Mouse (Mus musculus): ENCODE data around the gene Dlat.
A peak's percentile ranks its signal among the peaks of the same experiment; 100 is the strongest.

Dlat gene

DNA sequence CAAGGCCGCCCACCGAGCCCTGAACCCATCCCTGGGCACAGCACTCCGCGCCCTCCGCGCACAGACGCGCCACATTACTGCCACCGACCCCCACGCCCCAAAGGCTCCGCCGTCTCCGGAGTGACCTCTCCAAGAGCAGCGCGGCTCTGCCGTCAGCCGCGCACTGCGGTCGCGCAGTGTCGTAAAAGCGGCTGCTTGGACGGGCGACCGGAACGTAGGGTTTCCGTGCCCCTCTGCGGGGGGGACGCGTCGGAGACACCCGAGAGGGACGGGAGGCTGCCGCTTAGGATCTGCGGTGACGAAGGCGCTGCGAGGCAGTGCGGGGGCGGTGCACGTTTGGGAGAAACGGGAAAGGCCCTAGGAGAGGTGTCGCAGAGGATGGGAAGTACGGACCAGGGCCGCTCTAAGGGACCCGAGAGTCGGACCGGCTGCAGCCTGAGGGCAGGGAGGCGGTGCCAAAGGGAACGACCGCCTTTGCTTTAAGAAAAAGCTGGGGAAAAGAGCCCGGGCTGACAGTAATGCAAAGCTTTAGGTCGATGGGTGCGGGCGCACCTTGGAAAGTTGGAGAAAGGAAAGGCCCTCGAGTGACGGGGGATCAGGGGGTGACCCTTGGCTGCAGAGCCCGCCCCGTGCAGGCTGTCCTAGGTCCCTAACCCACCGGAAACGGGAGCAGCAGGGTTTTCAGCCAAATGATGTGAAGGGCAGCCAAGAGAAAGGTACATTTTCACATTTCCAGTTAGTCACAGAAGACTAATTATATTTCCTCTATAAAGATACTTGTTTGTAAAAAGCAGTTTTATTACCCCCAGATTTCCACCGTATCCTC, at the start of gene Dlat:
TSS of gene Dlat (minus strand) at position 389 of the 826 bp plus-strand sequence.
- peak; percentile 99 for DNase-seq

DNA sequence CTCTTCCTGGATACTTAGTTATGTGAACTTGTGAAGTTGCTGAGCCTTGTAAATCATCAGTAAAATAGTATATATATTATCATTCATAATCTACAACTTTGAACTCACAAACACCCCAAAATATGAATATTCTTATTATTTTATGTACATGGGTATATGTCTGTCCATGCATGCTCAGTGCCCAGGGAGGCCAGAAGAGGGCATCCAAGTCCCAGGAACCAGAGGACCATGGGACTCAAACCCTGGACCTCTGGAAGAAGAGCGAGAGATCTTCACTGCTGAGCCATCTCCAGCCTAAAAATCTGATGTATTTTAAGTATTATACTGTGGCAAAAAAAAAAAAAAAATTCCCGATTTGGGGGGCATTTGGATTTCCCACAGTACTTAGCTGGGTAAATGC, 49.5 kb upstream of the Dlat start:
- no peak for DNase-seq

DNA sequence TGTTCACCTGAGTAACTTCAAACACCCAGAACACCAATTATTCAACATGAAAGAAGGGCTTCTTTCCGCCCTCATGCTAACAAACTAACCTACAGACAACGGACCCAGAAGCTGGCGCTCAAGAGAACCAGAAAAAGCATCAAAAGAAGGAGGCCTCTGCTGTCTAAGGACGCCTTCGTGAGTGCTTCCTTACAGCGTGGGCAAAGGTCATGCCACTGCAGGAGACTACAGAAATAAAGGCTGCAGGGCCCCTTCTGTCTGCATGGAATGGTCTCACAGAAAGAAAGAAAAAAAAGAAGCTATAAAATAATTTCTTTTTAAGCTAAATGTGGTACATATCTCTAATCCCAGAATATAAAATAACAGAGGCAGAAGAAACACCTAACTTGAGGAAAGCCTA, 45.3 kb upstream of the Dlat start:
- DNase-seq = no peak

DNA sequence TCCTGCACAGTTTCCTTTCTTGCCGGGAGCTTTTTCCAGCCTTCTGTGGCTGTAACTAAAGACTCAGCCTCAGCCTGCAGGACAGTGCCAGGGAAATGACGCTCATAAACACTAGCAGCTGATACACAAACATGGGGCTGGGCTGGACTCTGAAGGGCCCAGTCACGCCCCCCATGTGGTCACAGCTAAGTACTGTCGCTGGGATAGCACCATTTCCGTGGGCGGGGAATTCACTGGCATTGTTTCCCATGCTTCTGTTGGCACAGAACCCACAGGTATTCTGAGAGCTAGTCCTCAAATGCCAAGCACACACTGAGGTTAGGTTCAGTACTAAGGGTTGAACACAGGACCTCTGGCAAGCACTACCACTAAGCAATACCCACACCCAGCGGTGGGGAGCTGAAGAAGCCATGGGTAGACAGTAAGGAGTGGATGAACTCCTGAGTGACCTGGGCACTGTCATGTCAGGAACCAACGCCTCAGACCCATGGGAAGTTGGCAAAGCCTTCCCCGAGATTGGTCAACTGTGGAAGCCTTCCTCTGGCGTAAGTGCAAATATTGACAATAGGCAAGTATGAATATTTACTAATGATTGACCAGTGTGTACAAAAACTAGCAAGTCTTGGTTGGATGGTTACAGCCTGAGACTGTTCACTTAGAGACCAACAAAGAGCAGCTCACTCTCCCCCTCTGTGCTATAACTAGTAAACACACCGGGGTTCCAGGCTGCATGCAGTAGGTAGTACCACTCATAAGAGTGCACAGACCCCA, 41.5 kb upstream of the Dlat start:
- DNase-seq = peak; percentile 92

DNA sequence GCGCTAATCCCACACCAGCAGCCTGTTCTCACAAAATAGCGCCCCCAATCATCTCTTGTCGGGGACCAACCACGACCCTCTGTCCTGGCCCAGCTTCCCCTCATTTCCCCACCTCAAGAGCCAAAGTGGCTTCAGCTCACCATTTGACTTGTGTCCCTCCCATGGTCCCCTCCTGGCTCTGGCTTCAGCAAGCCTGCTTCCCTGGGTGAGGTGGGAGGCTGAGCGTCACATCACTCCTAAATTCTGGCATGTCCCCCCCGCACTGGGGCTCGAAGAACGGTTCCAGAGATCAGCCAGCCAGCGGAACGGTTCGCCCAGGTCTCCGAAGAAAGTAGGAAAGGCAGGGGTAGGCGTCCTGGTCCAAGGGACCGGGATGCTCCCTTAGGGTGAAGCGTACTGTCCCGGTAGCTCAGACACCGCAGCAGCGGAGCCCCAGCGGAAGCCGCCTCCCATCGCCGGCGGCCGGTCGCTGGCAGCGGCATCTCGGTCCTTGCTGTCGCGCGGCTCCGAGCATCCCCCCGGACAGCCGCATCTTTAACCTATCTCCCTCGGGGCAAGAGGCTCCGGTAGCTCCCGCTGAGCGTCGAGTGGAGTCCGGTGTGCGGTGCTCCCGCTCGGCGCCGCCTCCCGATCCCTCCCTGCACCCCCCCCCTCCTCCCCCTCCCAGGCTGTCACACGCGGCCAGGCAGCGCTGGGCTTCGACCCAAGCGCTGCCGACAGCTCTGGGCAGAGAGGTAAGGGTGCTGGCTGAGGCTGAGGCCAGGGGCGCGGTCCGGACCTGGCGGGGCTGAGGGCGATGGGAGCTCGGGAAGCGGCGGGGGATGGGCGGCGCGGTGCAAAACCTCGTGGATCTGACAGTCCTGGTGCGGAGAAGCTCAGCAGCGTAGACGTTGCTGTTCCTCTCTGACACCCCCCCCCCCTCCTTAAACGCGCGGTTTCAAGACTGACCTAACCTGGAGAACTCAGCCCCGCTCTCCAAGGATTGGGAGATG, 39.1 kb upstream of the Dlat start:
- DNase-seq = peak; percentile 94

DNA sequence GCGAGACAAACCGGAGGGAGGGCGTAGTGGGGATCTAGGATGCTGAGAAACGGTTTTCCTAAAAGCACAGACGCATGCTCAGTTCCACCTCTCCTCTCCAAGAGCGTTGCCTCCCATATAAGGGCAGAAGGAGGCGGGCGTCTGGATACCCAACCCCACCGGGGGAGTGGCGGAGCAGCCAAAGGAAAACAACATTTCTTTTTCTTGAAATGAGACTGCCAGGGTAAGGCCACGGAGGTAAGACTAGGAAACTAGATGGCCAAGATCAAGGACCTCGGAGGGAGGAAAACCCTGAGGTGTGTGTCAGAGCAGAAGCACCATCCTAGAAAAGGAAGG, 38.1 kb upstream of the Dlat start:
- DNase-seq = peak; percentile 98

DNA sequence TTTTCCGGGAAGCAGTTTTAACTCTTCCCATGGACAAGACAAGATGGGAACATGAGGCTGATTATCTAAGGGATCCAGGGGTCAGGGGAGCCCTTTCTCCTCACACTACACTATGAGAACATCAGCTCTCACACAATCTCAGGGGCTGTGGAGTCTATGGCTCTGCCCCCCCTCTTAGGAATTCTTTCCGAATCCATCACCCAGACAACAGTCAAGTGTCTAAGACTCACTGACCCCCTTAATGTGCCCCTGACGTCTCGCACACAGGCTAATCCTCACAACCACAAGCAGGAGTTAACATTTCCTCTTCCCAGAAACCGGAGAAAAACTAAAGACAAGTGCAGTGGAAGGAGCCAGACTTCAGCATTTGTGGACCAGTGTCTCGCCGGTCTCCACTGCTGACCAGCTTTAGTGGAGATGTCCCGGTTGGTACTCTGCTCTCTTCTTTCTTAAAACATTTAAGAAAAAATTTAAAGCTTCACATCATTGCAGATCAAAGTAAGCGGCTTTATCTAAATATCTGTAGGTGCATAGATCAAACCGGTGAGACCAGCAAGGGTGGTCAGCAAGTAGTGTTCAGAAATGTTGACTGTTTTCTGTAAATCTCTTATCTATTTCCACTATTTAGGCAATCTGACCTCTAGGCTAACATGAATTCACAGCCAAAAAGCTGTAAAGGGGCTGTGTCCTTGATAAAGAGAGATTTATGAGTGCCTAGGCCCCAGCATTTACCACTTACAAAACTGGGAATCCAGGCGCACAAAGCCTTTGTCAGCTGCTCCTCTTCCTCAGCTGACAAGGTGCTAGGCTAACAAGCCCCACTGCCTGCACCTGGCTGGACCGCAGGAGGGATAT, 37.5 kb upstream of the Dlat start:
- peak; percentile 89 for DNase-seq

DNA sequence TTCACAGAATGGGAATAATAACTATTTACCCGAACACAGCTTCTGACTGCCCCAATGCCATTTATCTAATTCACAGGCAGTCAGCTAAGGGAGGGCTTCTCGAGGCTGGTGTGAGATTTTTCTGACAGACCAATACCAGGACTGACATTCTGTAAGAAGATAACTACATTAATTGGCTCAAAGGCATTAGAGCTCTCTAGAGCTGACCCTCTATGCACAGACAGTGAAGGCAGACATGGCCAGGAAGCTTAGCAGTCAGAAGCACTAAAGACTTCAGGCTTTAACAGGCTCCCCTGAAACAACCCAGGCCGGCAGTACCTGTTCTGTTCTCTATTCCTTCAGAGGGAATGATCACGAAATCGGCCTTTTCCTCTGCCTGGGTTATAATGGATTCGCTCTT, 35.6 kb upstream of the Dlat start:
- DNase-seq = no peak

DNA sequence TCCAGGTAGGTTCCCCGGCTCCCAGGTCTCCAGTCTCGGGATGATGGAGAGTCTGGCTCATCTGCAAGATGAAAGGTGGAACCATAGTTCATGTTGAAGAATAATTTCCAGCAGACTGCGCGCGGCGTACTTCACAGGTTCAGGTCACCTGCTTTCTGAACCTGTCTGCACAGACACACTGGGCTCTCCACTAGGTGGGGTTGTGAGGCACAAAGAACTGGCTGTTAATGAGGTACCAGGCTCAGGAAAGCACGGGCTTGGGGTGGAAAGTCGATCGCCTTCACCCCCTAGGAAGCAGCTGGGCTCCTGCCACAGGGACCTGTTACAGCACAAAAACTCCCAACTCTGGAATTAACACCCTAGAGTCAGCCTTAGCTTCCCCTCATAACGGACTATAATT, 34.1 kb upstream of the Dlat start:
- no peak for DNase-seq

DNA sequence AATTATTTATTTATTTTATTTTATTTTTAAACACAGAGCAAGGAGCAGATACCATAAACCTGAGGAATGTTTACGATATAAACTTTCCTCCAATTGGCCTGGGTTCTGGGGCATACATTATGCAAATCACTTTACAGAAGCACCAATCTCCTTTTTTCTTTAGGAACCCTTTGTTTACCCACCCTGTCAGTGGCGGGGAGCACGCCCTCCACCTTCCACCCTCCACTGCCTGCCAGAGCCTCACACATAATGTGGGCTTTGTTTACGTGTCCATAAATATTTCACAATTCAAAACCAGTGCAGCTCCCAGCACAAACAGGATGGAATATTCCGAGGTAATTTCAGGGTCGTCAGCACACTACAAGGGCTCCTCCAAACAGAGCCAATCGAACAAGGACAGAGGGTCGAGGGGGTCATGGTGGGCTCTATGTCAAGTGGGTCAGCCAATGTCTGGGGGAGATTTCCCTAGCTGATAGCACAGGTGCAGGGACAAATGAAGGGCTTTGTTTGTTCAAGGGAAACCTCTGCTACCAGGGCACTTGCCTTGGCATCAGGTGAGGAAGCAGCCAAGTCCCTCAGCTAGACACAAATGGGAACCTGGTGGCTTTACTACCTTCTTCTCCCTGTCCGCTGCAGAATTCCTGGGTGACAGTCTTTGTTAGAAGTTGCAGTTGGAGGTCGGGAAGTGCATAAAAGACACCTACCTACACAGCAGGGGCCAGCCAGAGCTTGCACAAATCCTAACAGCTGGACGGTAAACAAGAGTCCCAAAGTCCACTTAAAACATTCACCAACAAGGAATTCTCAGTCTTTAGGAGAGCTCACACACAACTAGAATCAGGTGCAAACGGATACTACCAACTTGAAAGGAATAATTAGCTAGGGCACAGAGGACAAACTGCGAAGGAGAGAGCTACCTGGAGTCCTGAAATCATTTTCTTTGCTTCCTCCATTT, 33.3 kb upstream of the Dlat start:
- DNase-seq = no peak

DNA sequence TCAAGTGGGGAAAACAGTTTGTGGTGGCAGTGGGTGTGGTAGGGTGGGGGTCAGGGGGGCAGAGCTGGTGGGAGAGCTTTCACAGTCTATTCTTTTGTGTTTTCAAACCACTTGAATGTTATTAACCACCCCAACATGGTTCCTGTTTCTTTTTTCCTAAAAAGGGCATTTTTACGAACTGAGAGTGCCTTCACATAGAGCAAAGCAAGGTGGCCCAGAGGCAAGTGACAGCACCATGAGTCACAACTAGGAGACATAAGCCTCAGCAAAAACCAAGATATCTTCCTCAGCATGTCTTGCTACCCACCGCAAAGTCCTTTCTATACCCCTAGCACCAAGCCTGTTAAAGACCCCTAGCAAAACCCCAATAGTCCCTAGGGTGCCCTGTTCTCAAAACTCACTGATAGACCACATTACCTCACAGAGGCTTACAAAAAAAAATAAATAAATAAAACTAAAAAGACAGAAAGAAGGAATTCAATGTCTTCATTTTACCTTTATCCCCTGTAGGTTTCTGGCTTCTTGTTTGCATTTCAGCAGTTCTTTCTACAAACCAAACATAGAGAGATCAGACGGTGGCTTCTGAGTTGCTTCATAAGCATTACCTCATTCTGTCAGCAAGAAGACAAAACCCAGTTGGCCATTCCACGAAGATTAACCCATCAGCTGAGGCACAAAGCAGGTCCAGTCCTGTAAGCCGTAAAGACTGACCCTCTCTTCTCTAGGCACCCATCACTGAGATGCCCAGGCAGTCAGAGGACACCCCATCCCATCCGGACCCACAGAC, 27.5 kb upstream of the Dlat start:
- DNase-seq = peak; percentile 52

DNA sequence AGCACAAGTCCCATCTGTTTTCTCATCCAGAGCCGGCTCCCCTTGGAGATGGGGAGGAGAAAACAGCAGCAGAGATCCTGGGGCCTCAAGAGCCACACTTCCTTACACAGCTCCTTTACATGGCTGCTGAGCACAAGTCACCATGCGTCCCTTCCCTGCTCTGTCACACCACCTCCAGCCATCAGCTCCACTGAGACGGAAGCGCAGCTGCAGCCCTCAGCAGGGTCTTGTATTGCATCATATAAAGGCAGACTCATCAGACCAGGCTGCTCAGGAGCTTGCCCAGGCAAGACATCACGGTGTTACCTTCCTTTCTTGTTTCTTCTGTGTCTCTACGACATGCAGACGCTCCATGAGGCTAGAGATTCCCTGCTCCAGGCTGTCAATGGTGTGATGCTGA, 22.1 kb upstream of the Dlat start:
- DNase-seq = peak; percentile 53

DNA sequence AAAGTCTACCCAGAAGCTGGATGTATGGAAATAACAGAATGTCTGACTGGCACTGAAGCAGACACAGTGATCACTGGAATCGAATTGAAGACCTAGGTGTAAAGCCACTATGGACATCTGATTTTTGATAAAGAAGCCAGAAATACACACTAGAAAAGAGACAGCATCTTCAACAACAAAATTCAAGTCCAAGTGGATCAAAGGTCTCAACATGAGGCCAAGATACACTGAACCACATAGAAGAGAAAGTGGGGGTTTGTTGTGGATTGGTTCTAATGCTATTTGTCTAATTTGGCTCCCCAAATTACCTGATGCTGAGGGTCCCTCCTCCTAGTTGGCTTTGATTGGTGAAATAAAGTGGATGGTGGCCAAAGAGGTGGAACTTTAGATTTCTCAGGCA, 19.8 kb upstream of the Dlat start:
- peak; percentile 44 for DNase-seq

DNA sequence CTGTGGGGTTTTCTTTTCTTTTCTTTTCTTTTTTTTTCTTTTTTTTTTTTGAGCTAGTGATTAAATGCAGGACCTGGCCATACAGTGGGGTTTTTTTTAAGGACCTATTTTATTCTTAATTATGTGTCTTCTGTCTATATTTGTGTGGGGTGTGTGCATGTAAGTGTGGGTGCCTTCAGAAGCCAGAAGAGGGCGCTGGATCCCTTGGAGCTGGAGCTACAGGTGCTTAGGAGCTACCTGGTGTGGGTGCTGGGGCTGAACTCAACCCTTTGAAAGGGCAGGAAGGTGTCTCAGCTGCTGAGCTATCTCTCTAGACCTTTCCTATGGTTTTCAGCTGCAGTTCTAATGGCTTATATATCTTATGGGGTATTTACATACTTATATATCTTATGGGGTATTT, 15.2 kb upstream of the Dlat start:
- peak; percentile 68 for DNase-seq

DNA sequence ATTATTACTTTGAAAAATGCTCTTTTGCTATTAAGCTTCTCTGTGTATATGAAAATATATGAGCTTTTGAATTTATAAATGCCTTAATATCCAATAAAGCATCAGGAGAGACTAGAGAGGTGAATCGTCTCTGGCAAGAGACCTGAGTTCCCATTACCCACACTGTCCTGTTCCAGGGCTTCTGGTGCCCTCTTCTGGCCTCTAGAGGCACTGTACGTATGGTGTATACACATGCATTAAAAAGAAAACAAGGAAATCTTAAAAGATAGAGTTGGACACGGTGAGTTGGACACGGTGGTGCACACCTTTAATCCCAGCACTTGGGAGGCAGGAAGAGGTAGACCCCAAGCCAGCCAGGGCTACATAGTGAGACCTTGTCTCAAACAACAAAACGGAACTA, 11.1 kb upstream of the Dlat start:
- DNase-seq = no peak

DNA sequence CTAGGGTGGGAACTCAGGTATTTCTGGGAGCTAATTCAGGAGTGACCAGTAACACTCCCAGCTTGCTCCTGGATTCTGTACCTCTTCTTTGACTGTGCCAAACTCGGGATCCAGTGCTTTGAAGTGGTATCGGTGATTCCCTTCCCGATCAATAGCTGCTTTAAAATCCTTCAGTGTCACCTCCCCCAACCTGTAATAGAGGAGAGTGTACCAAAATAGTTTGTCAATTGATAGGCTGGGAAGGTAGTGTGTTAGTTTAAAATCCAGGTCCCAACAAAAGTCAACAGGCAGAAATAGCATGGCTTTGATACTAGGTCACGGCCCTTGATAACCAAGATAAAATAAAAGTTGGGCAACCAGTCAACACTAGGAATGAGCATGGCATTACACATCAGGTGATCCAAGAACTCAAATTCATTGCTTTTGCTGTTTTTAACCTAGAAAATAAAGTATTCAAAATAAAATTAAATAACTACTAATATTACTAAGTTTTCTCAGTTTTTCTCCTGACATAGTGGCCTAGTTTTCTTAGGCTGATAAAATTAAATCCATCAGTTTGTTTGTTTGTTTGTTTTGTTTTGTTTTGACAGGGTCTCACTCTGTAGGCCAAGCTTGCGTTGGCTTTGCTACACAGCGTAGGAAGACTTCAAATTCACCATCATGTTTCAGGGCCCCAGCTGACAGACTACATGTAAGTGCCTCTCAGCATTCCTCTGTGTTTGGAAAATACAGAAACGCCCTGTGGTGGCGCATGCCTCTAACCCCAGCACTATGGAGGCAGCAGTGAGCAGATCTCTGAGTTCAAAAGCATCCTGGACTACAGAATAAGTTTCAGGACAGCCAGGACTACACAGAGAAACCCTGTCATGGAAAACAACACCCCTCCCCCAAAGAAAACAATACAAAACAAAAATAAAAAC, 8.3 kb upstream of the Dlat start:
- DNase-seq = peak; percentile 44

DNA sequence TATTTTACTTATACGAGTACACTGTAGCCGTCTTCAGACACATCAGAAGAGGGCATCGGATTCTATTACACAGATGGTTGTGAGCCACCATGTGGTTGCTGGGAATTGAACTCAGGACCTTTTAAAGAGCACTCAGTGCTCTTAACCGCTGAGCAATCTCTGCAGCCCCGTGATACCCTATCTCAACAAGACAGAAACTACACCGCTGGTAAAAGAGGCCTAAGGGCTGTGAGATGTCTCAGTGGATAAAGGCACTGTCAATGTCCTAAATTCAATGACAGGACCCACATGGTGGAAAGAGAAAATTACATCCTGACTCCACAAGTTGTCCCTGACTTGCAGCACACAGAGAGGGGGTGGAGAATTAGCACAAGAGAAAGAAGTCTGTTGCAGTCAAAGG, 6.9 kb upstream of the Dlat start:
- DNase-seq = peak; percentile 69

DNA sequence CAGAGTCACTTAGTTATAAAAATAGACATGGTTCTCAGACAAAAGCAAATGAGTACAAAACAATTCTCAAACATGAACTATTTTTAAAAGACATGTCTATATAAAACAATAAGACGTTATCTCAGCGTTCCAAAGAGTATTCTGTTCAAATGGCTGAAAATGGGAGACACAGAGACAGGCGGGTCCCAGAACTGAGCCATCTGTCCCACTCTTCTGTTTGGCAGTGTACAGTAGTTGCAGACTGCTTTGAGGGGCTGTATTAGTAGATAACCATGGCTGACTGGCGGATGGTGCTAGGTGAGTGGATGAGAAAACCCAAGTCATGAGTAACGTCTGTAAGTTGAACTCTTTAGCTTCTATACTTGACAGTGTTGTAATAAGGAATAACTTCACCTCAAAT, 5.2 kb upstream of the Dlat start:
- peak; percentile 75 for DNase-seq

DNA sequence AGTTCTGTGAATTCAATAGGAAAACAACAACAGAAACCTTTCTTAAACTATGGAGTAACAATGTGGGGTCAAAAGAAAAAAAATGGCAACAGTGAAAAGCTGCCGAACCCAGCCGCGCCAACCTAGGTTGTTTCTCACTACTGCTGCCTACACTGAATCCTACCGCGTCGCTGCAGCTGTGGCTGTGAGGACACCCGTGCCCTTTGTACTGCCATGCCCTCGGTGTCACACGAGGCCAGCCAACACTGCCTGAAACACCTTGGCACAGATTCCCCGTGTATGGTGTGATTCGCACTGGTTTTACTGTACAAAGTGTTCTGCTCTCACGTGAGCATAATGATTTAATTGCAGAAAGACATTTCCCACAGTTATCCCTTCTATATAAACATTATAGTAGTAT, 851 bp upstream of the Dlat start:
- DNase-seq = peak; percentile 94

Measured in heart, adult 11 months (tissue).